Mouse (Mus musculus) retina, adult 2 months (tissue): ENCODE data around the gene Acyp2.

Experiments
- DNase-seq: peaks from one replicate; pipeline ENCODE4 v3.0.0-alpha.2; 2012; ENCODE audit warnings: low read depth, low spot score

Gene Acyp2

DNA sequence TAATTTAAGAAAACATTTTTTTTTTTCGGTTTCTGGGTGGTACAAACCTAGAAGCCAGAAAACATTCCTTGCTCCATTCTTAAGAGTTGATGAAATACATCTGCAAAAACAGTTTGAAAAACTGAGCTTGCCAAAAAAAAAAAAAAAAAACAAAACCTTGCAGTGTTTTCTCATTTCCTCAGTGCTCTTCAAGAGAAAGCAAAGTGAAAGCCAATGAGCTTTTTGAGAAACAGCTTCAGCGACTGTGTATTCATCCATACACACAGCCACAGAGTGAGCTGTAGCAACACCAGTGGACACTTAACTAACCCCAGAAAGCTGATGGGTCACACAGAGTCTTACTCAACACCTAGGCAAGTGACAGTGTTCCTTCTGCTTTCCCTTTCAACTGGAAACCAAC lies 69.4 kb downstream of the Acyp2 start:
- DNase-seq = no peak

GRCm38 (mm10) chr11:30578931-30579330 lies 70.5 kb downstream of the Acyp2 start:
- DNase-seq = no peak

- DNase-seq = no peak
These were observed 76.5 kb downstream of the Acyp2 start for GRCm38 (mm10) chr11:30572790-30573395.

- no peak for DNase-seq
These were observed 78.8 kb downstream of the Acyp2 start for GRCm38 (mm10) chr11:30570568-30570967.

DNA sequence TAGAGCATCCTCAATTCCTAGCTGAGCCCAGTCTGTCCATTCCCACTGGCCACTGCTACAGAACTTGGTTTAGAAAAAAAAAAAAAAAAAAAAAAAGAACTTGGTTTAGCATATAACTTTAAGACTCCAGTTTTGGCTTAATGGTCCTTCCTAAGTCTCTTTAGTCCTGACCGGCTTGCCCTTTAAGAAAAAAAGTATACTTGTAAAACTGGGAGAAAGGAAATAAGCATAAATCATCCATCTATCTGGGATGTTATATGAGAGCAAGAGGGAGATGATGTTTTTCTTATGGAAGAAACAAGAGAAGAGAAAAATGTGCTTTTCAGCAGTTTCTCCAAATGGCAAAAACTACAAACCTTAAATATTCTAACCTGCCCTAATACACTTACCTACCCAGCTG lies 89.2 kb downstream of the Acyp2 start:
- DNase-seq = no peak

- DNase-seq = no peak
These were observed 96.0 kb downstream of the Acyp2 start for GRCm38 (mm10) chr11:30553408-30553807.

GRCm38 (mm10) chr11:30517133-30517532 lies 132.3 kb downstream of the Acyp2 start:
- no peak for DNase-seq

DNA sequence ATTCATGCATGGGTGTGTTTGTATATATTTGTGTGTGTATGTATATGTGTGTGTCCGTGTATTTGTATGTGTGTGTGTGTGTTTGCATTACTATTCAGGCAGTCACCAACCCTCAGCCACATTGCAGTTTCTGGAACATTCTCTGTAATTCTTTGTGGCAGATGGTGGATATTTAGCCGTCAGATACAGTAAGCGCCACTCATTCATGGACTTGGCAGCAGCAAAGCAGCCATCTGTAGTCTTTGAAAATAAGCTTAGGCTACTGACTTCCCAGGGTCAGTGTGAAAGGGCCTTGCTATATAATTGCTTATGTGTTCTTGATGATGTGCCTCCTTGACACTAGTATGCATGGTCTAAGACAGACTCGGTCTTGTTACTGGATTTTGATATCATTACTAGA lies 141.2 kb downstream of the Acyp2 start:
- no peak for DNase-seq

- no peak for DNase-seq
These were observed 150.5 kb downstream of the Acyp2 start for GRCm38 (mm10) chr11:30498738-30499355.

DNA sequence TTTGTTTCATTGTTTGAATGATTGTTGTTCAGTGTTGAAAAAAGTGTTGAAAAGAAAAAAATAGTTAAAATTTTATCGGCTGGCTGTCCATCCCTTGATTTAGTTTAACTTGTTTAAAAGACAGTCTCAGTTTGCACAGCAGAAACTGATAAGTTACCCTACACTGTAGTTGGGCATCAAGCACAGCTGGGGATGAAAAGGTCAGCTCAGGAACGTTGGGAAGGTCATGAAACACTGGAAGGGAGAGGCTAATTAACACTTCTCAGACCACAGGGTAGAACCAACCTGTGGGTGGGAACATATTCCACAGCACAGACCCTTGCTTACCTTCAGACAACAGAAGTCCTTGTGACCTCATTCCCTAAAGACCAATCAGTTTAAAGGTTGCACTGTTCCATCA lies 152.2 kb downstream of the Acyp2 start:
- DNase-seq = no peak

GRCm38 (mm10) chr11:30491515-30492260 lies 157.7 kb downstream of the Acyp2 start:
- DNase-seq = no peak

- no peak for DNase-seq
These were observed 161.2 kb downstream of the Acyp2 start for GRCm38 (mm10) chr11:30488183-30488582.

GRCm38 (mm10) chr11:30483286-30483685 lies 166.1 kb downstream of the Acyp2 start:
- DNase-seq = no peak

GRCm38 (mm10) chr11:30471751-30472593 lies 177.4 kb downstream of the Acyp2 start, which contains the start of gene 4930505A04Rik:
4930505A04Rik (minus strand) TSS chr11:30471827.
- peak; percentile 63 for DNase-seq

GRCm38 (mm10) chr11:30471187-30471586 lies 178.2 kb downstream of the Acyp2 start:
- DNase-seq = no peak
